Mouse (Mus musculus): ENCODE results near the gene Mpst.

Gene Mpst

GRCm38 (mm10) chr15:78406293-78406934 is at the start of gene Mpst:
Gene Mpst (plus strand): TSS chr15:78406416.
- in situ Hi-C loops (cut with MboI, MseI) = loop anchor here (10.0 kb wide), 1 partner anchor 432 kb away; the partner anchor contains the start of gene Eif3d

- in situ Hi-C loops (cut with MboI, MseI) = no loop called here
Measured at GRCm38 (mm10) chr15:78365916-78366315, 40.3 kb upstream of the Mpst start.

GRCm38 (mm10) chr15:78366875-78367274 is 39.3 kb upstream of the Mpst start:
- in situ Hi-C loops (cut with MboI, MseI) = no loop called here

- in situ Hi-C loops (cut with MboI, MseI) = no loop called here
Measured at GRCm38 (mm10) chr15:78367811-78368210, 38.4 kb upstream of the Mpst start.

- in situ Hi-C loops (cut with MboI, MseI) = no loop called here
Measured at GRCm38 (mm10) chr15:78368926-78369346, 37.3 kb upstream of the Mpst start.

GRCm38 (mm10) chr15:78369641-78370040 is 36.6 kb upstream of the Mpst start:
- in situ Hi-C loops (cut with MboI, MseI) = no loop called here

- in situ Hi-C loops (cut with MboI, MseI) = no loop called here
Measured at GRCm38 (mm10) chr15:78372796-78373195, 33.4 kb upstream of the Mpst start.

- in situ Hi-C loops (cut with MboI, MseI) = no loop called here
Measured at GRCm38 (mm10) chr15:78374204-78374603, 32.0 kb upstream of the Mpst start.

GRCm38 (mm10) chr15:78377859-78378258 is 28.4 kb upstream of the Mpst start:
- in situ Hi-C loops (cut with MboI, MseI) = no loop called here

GRCm38 (mm10) chr15:78378556-78378955 is 27.7 kb upstream of the Mpst start:
- in situ Hi-C loops (cut with MboI, MseI) = no loop called here

GRCm38 (mm10) chr15:78380208-78380607 is 26.0 kb upstream of the Mpst start:
- in situ Hi-C loops (cut with MboI, MseI) = loop anchor here (5.0 kb wide), 1 partner anchor 1078 kb away; no protein-coding TSS in a partner anchor

GRCm38 (mm10) chr15:78380741-78381140 is 25.5 kb upstream of the Mpst start:
- in situ Hi-C loops (cut with MboI, MseI) = loop anchor here (5.0 kb wide), 1 partner anchor 1078 kb away; no protein-coding TSS in a partner anchor

- in situ Hi-C loops (cut with MboI, MseI) = loop anchor here (5.0 kb wide), 1 partner anchor 1080 kb away; no protein-coding TSS in a partner anchor
Measured at GRCm38 (mm10) chr15:78382115-78382514, 24.1 kb upstream of the Mpst start.

- in situ Hi-C loops (cut with MboI, MseI) = loop anchor here (5.0 kb wide), 1 partner anchor 1081 kb away; no protein-coding TSS in a partner anchor
Measured at GRCm38 (mm10) chr15:78383450-78384219, 22.6 kb upstream of the Mpst start.

GRCm38 (mm10) chr15:78384220-78385116 is 21.7 kb upstream of the Mpst start:
- in situ Hi-C loops (cut with MboI, MseI) = loop anchor here (5.0 kb wide), 1 partner anchor 1082 kb away; no protein-coding TSS in a partner anchor

- in situ Hi-C loops (cut with MboI, MseI) = no loop called here
Measured at GRCm38 (mm10) chr15:78385564-78385963, 20.7 kb upstream of the Mpst start.

- in situ Hi-C loops (cut with MboI, MseI) = no loop called here
Measured at GRCm38 (mm10) chr15:78390855-78391254, 15.4 kb upstream of the Mpst start.

GRCm38 (mm10) chr15:78395478-78395962 is 10.7 kb upstream of the Mpst start, which contains the start of gene Tex33:
Gene Tex33 (minus strand): TSS chr15:78395912.
- in situ Hi-C loops (cut with MboI, MseI) = no loop called here

GRCm38 (mm10) chr15:78401345-78401744 is 4.9 kb upstream of the Mpst start:
- in situ Hi-C loops (cut with MboI, MseI) = loop anchor here (10.0 kb wide), 1 partner anchor 427 kb away; the partner anchor contains the start of gene Eif3d

GRCm38 (mm10) chr15:78401921-78402320 is 4.3 kb upstream of the Mpst start:
- in situ Hi-C loops (cut with MboI, MseI) = loop anchor here (10.0 kb wide), 1 partner anchor 427 kb away; the partner anchor contains the start of gene Eif3d

- in situ Hi-C loops (cut with MboI, MseI) = loop anchor here (10.0 kb wide), 1 partner anchor 428 kb away; the partner anchor contains the start of gene Eif3d
Measured at GRCm38 (mm10) chr15:78402423-78402822, 3.8 kb upstream of the Mpst start.
